Mouse (Mus musculus) thymus, postnatal 25 days (tissue): ENCODE data around the gene Tmem201.

Experiments
- DNase-seq: peaks from one replicate; pipeline ENCODE4 v3.0.0; 2022

Tmem201 gene

GRCm38 (mm10) chr4:149678006-149678405, 59.8 kb downstream of the Tmem201 start:
- DNase-seq: no peak

GRCm38 (mm10) chr4:149675378-149676261, 62.2 kb downstream of the Tmem201 start:
- no peak for DNase-seq

GRCm38 (mm10) chr4:149674814-149675377, 62.9 kb downstream of the Tmem201 start:
- no peak for DNase-seq

GRCm38 (mm10) chr4:149672747-149673146, 65.1 kb downstream of the Tmem201 start:
- no peak for DNase-seq

GRCm38 (mm10) chr4:149671175-149671574, 66.7 kb downstream of the Tmem201 start:
- no peak for DNase-seq

- DNase-seq: peak; percentile 33
These were observed 72.2 kb downstream of the Tmem201 start for GRCm38 (mm10) chr4:149665692-149666090.
